Mouse (Mus musculus) brain, adult 2 months (tissue): ENCODE measurements around the gene Gm6993.

ENCODE experiments used
- DNase-seq: peaks from one replicate; pipeline ENCODE4 v3.0.0; 2011; ENCODE audit warnings: low read depth, low spot score

The Gm6993 gene

DNA sequence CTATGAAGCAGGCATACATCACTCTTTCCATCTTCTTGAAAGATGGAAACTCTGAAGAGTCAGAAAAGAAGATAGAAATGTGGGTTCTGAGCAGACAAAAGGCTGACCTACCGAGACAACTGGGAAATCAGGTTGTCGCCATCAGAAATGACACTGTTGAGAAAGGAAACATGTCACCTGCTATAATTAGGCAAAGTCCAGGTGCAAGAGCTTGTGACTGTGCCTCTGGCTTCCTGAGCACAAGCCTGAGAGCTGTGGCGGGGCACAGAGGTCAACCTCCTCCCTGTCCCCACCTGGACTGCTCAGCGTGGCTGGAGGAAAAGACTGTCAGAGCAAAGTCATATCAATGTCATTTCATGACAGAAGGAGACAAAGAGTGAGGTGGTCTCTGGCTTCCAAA lies 772 bp upstream of the Gm6993 start:
- DNase-seq = peak; percentile 28

DNA sequence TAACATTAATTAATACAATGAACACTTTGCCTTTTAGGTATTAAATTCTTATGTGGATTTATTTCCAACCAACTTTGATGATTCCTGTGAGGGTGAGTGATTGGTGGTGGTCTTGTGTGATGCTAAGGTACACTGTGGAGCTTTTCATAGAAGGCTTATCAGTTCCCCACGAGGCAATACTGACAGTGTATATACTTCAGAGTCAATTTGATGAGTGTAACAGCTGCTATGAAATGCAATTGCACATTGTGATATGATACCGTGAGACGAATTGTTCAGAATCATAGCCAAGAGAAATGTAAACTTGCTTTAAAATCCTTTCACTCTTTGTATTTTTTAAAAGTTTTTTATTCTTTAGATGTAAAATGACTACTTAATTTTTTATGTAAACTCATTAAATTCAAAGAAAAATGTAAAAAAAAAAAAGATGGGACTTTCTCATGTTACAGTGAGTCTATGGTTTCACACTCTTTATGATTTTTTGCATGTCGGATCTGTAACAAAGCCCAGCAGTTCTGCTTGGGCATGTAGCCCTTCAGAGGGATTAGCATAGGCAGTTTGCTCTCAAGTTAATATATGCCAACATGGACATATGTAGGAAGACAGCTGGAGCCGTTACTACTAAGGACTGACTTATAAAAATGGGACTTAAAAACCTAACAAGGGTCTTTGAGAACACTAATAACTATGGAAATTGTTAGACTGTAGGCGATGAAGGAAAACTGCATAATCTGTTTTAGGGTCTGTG lies 1.2 kb downstream of the Gm6993 start:
- no peak for DNase-seq

DNA sequence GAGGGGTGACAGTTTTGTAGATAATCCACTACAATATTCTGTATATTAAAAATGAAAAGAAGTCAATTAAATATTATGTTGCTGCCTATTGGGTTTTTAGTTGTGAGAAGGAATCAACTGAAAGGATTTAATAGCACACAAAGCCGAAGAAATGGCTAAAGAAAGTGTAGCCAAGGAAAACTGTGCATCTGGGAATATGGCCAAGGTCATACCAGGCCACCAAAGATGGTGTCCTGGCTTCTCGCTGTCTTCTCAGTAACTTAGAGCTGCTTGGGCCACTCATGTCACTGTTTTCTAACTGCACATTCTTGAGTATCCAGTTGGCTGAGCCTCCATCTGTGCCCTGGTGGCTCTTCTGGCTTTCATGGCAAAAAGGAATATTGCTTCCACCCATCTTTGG lies 3.4 kb downstream of the Gm6993 start:
- DNase-seq = no peak

DNA sequence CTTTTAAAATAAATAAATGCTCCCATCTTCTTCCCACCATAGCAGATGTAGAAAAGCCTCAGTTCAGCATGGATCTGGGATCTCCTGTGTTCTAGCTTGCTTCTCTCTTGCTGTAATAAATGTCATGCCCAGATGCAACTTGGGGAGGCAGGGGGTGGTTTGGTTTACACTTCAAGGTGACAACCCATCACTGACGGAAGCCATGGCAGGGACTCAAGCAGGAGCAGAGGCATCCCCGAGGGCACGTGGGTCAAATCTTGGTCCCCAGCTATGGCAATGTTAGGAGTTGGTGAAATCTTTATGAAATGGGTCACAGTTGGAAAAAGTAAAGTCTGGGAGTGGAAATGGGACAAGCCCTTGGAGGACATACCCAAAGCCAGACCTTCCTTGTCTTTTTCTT lies 4.1 kb downstream of the Gm6993 start:
- no peak for DNase-seq

DNA sequence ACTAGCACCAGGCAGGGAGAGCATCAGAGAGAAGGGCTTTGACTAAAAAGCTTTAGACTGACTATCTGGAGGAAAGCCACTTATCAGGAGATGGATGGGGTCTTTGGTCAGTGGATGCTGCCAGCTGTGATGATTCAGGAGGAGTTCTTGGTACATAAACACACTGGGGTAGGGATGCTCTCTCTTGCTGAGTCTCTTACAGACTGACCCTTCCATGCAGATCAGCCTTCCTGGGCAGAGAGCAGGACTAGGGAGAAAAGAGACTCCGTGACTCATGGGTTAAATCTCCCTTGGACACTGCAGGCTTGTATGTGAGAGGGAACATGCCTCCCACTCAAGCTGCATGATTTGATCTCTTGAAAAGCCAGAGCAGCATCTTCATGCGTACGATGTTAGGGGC lies 5.6 kb downstream of the Gm6993 start:
- no peak for DNase-seq

DNA sequence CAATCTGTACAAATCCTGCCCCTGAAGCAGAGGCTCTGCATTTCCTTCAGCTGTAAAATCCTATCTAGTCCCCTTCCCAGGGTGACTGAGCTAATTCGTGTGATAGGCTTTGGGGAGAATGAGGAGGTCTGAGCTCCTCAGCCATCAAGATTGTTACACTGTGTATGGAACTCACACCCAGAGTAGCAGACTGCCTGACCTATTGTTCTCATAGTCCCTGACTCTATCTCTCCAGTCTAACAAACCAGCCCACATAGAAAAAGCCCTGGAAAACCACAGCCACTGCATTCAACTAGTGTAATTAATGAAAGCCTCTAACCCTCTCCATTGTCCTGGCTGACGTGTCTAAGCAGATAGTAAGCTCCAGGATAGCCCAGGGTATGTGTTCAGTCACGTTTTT lies 6.0 kb downstream of the Gm6993 start:
- DNase-seq = no peak

DNA sequence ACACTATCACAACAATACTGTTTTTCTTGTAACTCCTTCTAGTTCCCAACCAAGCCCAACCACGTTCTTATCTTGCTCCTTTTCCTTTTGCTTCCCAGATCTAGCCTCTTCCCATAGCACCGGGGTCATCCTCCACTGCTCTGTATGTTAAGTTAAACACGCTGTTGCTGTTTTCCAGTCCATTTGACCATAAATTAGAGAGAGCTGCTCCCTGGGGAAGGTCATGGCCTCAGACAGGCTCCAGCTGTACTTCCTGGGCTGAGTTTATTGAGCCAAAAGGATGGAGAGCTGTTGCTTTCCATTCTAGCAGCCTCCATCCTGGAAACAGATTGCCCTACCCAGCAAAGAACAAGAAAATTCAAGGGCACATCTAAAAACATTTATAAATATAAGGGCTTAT lies 7.6 kb downstream of the Gm6993 start:
- no peak for DNase-seq

DNA sequence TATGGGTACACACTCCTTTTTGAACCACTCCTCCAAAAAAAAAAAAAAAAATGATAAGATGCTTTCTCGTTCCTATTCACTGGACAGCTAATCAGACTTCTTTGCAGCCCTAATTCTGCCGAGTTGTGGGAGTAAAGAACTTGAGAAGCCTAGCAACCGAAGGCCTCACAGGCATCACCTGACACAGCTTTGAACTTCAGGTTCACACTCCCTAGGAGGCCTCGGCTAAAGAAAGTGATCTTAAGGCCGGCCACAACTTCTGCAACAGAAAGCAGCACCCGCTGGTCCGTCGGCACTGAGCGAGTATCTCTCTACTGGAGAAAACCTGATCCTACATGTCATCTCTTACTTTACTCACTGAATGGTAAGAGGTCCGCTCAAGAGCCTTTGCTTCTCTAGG lies 8.1 kb downstream of the Gm6993 start:
- DNase-seq = no peak

DNA sequence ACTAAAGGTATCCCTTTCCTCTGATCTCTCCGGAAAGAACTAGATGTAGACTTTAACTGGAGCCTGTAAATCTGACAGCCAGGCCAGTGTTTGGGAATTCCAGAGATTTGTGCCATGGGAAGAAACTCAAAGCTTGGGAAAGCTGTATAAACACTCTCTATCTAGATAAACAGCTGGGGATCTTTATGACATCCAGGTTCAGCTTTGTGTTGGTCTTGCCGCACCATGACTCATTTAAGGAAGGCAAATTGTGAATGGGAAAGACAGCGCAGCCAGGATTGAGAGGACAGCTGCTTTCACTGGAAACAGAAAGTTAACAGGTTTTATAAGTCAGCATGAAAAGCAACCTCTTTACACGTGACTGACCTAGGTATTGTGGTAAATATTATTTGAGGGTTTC lies 11.7 kb downstream of the Gm6993 start:
- no peak for DNase-seq

DNA sequence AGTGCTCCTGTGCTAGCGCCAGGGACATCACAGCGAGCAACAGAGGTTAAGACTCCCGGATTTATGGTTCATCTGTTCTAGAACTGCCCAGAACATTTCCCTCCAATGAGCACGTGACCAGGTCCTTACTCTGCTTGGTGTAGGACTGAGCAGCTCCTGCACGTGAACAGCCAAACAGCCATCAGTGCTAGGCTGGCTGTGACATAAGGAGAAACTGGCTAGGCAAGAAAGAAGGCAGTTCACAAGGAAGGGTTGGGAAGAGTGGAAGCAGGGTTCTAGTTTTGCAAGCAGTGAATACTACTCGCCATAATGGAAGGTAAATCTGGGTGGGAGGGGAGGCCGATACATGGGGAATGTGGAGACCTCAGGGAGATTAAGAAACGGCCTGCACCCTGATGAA lies 14.4 kb downstream of the Gm6993 start:
- no peak for DNase-seq

DNA sequence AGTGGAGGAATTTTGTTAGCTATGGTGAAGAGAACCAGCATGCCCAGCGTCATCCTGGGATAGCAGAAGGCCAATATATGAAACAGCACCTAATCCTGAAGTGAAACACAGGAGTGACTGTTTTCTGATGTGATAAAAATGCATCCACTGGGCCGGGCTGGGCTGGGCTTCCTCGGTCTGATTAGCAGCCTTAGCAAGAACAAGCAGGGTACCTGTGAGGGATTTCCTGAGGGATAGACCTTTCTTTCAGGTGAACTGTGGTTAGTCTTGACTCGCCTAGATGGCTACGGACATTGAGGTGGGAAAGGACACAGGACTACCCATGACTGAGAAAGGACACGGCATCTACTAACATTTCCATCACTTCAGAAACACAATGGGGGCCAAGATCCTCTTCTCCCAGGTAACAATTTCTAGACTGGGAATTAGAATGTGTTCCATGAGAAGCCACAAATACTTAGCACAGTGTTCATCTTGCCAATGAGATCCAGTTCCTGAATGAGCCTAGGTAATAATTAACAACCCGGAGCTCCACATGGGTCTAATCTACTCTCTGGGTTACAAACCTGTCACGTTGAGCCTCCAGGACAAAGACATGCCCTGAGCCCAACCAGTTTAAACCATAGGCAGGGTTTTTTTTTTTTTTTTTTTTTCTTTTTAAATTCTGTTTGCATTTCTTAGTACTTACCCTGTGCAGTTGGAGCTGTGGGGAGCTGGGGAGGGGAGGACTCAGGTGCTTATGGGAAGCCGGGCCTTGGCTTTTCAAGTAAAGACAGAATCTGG lies 15.7 kb downstream of the Gm6993 start:
- no peak for DNase-seq

DNA sequence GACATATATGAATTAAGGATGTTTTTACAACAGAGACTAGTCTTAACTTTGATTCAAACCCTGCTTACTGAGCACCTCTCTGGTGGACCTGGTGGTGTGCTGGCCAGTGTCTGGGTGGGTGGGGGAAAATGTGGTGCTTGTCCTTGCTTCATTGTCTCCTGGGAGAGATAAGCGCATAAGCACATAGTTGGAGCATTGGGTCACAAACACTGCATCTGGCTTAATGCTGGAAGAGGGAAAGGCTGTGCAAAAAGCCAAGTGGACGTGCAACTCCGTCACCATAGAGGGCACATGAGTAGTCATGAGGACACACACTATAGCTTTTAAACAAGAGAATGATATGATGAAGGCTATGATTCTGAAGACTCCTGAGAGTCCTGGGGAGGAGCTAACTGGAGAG lies 21.3 kb downstream of the Gm6993 start:
- DNase-seq = no peak

DNA sequence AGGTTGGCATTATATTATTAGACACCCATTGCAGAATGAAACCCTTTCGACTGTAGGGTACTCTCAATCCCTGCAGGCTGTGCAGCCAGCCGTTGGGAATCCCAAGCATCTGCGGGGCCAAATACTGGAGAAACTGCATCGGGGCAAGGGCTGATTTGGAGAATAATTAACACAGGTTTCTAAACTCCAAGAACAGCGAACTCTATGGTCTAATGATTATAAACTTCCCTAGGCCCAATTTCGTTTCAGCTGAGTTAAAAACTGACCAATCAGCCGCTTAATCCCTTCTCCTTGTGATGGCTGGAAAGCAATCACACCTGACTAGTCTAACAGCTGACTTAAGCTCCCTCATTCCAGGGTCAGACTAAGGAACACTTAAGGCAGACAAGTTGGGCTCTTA lies 23.4 kb downstream of the Gm6993 start:
- DNase-seq = no peak

DNA sequence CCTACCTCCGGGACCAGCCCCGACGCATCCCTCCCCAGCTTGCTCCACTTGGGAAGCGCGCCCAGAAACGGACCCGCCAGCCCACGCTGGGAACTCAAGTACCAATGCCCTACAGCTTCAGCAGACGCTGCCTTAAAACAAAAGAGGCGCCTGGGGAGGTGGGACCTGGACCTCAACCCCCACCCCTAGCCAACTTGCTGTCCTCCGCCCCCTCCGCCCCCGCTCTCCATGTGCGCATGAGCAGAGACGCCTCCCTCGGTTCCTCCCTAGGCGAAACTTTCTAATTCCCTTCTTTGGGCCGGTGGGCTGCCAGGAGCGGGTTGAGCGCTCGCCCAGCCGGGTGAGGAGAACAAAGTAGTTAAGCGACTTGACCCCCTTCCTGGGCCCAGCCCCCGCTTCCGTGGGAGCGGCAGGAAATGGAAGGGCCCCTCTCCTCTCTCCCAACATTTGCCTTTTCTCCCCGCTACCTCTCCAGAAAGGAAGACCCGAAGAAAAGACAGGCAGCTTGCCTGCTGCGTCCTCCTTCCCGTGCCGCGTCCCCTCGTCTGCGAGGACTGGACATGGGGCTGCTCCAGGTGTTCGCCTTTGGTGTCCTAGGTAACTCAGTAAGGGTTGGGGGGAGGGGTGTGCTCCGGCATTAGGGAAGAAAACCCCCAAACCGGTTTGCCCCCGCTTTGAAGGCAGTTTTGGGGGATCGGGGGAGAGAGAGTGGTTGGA lies 24.6 kb downstream of the Gm6993 start, which contains the start of gene Lamb1:
Gene Lamb1, plus strand, starts transcription at position 230 of the 717 bp plus-strand sequence.
- DNase-seq = peak; percentile 47

DNA sequence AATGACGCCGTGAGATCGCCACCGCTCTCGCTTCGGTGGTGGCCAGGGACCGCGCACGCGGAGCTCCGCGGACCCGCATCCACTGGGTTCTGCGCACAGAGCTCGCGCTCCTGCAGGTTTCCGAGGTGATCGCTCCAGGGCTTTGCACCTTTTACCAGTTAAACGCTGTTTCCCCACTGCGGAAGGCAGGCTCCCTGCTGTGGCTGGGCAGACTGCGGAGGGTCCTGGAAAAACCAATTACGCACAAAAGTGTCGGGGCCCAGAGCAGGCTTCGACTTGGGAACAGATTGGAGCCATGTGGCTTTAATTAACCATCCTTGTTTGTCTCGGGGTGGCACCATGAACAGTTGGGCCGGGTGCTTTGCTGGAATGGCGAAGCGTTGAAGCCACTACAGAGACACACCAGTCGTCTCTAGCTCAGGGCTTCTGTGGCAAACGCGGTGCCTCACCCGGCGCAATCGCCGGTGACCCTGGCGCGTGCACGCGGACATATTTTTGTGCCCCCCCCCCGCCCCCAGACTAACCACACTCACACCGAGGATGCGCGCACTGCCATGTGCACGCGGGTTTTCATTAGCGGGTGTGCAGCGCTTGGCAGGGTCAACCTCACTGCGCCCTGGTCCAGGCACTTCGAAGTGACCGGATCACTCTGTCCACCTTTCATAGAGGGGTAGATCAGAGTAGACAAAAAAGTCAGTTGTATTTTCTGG lies 25.3 kb downstream of the Gm6993 start:
- peak; percentile 27 for DNase-seq

DNA sequence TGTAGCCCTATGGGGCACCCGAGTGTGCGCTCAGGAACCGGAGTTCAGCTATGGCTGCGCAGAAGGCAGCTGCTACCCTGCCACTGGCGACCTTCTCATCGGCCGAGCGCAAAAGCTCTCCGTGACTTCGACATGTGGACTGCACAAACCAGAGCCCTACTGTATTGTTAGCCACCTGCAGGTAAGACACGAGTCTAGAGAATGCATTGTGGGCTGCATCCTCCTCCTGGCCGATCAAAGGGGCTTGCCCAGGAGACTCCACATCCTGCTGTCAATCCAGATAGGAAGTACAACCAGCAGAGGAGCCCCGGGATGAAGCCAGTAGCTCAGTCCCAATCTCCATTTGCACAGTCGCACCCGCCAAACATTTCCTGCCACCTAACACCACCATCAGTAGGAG lies 26.1 kb downstream of the Gm6993 start:
- DNase-seq = peak; percentile 11

DNA sequence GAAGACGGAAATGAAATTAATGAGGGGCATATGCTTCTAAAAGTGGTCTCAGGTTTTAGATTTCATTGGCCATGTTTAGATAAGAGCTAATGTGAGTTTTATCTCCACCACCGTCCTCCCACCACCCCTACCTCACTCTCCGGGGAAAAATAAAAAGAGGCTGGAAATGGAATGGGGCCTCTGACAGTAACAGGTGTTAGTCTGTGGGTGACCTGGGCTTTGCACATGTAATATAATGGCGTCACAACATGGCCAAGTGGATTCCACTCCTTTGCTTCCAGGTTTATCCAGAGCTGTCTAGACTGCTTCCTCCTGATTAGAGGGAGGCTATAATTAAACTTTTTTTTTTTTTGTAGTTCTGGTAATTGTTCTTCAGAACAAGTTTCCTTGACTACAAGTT lies 26.8 kb downstream of the Gm6993 start:
- no peak for DNase-seq

DNA sequence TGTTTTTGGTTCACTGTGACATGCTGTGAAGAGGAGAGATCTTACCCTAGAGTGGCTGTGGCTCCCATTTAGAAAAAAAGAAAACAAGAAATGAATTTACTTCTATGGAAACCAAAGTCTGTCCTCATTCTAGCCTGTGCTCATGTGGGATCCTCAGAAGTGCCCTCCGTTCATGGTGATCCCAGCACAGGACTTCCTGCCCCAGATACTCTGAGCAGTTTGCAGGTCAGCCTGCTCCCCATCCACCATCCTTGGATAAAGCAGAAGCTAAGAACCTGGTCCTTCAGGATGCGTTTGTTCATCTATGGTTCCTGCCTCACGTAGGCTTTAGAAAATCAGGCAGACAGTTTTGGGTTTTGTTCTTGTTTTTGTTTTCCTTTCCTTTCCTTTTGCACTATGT lies 27.7 kb downstream of the Gm6993 start:
- DNase-seq = peak; percentile 21

DNA sequence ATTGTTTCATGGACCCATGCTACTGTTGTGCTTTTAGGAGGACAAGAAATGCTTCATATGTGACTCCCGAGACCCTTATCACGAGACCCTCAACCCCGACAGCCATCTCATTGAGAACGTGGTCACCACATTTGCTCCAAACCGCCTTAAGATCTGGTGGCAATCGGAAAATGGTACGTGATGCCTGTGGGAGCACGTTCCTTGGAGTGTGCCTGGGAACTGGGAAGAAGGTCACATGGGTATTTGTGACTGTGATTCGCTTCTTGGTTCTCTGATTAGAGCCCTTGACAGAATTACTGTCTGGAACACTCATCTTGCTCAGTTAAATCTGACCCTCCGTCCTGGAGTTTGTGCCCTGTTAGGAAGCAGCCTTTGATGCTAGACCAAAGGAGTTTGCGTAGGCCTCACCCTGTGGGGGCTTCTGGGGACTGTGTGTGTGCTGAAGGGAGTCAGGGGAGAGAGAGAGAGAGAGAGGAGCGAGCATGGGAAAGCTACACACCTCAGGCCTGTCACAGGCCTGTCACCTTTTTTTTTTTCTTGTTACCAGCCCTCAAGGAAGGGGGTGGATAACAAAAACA lies 28.5 kb downstream of the Gm6993 start:
- no peak for DNase-seq

DNA sequence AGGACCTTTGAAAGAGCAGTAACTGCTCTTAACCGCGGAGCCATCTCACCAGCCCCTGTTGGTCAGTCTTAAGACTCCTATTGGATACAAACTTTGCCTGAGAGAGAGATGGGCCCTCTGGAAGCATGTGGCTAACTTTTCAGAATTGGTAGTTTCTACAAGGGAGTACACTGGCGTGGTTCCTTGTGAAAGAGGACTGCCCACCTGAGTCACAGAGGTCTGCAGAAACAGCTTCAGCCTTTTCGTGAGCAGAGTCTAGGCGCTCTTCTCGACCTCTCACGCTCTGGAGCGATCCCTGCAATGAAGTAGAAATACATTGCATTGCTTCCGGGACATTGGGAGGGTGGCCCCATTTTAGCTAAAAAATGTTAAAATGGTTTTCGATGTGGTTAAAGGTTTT lies 29.8 kb downstream of the Gm6993 start:
- DNase-seq = no peak

DNA sequence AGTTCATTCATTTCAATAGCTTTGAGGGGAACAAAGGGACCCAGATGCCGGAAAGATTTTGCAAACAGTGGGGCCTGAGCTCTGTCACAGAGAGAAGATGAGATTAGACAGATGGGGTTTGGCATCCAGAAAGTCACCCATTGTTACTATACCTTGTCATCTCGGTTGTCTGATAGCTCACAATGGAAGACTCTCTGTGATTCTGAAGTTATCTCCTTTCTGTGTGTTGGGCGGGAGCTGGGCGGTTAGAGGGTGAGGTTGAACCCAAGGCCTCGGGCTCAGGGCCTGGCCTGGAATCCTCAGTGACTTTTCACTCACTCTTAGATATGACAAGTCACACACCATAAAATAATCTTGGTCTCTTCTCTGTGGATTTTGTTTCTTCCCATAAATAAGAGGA lies 30.2 kb downstream of the Gm6993 start:
- DNase-seq = no peak
